Mouse (Mus musculus) gastrocnemius, postnatal 25 days (tissue): ENCODE measurements around the gene St3gal3. TPM values are rescaled to one million over a fixed set of nuclear protein-coding genes. Genes with fewer than 3 reads are reported as not detected.

Experiments
- DNase-seq: peaks from one replicate; pipeline ENCODE4 v3.0.0; 2022
- total RNA-seq, 2 experiments: library from RNA; stranded (reverse); gene quantifications; 1 replicate in 1 of 2; 2 replicates in 1 of 2; pipeline ENCODE4 v1.2.3; 2021

The St3gal3 gene
- total RNA-seq, 2 experiments from 2014 or later, result 65.8 to 74.1 TPM

- no peak for DNase-seq
Measured at GRCm38 (mm10) chr4:118019218-118019617, 115.5 kb downstream of the St3gal3 start.

- DNase-seq, result no peak
Measured at GRCm38 (mm10) chr4:118017021-118017805, 117.5 kb downstream of the St3gal3 start.

DNA sequence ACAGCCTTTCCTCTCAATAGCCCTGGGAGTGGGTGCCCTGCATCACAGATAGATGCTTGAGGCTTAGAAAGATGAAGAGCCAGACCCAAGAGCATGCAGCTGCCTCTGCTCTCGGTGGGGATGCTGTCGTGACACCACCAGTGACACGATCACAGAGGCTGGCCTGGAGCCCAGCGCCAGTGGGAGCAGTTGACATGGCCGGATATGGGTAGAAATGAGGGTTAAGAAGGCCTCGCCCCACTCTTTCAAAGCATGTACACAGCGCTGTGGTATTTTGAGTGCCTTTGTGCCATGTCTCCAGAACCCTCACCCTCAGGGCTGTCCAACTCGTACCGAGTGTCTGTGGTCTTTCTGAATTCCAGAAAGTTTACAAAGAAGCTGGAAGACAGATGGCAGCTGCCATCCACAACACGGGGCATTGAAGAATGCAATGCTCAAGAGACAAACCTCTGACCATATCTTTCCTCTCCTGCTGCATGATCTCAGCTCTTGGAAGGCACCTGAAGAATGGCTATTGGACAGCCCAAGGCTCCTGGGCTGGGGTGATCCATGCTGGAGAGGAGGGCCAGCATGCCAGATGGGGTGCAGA lies 118.3 kb downstream of the St3gal3 start:
- DNase-seq, result no peak

GRCm38 (mm10) chr4:118015636-118016035 lies 119.1 kb downstream of the St3gal3 start:
- DNase-seq, result peak; percentile 65

- no peak for DNase-seq
Measured at GRCm38 (mm10) chr4:118015126-118015525, 119.6 kb downstream of the St3gal3 start.

- DNase-seq, result no peak
Measured at GRCm38 (mm10) chr4:118010661-118011173, 124.0 kb downstream of the St3gal3 start.

DNA sequence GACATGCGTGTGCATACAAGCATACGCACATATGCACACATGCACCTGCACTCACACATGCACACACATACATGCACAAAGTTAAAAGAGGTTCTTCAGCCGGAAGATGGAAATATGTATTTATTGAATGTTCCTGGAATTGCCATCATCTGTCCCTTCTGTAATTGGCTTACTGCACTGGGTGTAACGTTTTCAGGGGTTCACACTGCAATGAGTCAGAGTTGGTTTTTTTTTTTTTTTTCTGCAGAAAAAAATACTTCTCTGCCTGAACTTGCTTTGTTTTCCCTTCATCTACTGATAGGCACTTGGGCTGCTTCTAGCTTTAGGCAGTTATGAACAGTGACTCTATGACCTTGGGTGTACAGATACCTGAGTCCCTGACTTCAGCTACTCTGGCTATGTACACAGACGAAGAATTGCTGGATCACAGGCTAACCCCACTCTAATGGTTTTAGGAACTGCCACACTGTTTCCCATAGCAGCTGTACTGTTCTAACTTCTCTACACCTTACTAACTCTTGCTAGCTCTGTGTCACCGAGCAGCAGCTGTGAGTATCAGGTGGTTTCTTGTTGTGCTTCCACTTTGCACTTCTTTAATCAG lies 126.2 kb downstream of the St3gal3 start:
- no peak for DNase-seq

DNA sequence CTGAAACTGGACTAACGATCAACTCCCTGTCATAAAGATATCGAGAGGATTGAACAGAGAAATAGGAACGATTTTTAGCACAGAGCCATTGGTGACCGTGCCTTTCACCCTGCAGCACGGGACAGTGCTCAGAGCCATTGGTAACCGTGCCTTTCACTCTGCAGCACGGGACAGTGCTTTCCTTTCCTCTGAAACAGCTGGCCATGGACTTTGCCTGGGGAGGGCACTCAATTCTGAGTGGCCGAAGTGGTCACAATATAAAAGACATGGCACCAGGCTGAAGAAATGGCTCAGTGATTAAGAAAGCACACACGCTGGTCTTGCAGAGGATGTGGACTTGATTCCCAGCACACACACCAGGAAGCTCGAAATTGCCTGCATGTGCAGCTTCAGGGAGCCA lies 133.4 kb downstream of the St3gal3 start:
- DNase-seq, result no peak

DNA sequence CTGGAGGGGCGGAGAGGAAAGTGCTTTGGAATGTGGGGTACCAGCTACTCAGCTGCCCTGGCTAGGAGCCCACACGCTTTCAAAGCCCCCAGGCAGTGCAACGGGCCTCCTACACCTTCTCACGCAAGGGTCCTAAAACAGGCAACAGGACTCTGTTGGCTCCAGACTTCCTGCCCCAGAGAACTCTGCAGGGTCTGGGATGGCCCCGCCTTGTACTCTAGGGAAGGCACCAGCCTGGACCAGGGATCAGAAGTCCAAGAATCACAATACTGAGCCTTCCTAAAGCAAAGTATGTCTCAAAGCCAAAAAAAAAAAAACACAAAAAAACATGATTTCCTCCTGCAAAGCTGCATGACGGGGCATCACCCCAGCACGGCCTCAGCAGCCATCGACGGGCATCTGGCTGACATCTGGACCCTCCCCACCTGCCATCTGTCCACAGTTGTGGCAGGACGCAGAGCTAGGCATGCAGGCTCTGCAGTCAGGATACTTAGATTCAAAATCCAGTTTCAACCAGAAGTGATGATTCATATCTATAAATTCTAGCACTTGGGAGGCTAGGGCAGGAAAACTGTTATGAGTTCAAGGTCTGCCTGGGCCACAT lies 134.0 kb downstream of the St3gal3 start:
- no peak for DNase-seq

DNA sequence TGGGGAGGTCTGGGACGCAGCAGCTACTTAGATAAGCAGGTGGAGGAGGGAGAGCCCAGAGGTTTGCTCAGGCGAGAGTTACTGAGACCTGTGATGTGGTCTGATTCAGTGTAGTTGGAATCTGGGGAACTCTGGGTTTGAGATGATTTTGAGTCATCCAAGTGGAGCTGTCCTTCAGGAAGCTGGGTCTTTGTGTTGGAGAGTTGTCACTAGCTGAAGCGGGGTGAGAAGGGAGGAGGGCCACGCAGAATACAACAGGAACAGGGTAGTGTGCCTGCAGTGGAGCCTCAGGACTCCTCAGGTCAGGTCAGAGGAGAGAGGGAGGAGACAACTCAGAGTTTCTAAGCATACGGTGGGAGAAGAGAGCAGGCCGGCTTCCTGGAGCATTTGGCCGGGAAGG lies 134.8 kb downstream of the St3gal3 start:
- no peak for DNase-seq

DNA sequence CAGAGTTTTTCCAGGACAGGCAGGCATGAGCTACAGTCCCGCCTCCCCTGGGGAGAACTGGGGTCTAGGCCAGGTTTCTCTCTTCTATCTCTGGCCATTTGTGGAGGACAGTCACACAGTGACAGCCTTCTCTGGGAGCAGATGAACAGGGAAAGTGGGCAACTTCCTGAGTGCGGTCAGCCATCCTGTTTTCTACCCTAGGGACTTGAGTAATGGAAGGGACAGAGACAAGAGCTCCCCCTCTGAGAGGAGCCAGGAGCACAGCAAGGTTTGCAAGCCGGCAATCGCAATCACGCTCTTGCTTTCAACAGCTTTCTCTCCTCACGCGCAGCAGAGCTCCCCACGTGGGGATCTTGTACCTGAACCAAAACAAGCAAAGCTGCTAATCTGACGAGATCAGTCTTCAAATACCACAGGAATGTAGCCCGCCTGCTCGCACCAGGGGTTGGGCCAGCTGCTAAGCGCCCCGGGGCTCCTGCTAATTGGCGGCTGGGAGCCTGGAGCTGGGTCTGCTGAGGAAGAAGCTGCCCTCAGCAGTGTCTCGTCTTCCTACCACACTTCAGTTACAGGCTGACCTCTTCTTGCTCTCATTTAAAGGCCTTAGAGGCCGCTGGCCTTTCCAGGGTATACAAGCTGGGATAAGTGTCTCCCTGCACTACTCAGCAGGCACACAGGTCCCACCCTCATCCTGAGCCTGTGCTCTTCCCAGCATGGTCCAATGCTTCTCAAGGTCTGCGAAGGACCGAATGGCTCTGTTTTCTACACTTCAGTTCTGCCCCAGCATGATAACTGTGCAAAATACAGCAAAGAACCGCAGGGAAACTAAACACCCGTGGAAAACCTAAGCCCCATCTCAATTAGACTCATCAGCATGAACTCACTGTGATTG lies 137.1 kb downstream of the St3gal3 start:
- DNase-seq, result peak; percentile 42

DNA sequence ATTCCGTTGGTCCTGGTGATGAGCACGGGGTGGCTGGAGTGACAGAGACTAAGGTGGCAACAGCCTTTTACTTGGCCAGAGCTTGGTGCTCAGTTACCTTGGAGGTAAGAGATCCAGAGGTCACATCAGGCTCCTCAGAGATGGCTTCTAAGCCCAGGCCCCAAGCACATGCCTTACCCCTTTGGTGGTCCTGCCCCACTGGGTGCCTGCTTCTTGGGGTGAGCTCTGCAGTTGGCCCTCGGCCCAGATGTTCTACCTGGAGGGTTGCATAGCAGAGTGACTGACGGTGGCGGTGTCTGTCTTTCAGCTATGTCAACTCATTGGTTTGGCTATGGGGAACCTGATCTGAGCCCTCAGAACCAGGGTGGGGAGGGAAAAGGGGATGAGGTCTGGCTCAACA lies 138.0 kb downstream of the St3gal3 start:
- no peak for DNase-seq

- DNase-seq, result no peak
Measured at GRCm38 (mm10) chr4:117995461-117995860, 139.3 kb downstream of the St3gal3 start.

DNA sequence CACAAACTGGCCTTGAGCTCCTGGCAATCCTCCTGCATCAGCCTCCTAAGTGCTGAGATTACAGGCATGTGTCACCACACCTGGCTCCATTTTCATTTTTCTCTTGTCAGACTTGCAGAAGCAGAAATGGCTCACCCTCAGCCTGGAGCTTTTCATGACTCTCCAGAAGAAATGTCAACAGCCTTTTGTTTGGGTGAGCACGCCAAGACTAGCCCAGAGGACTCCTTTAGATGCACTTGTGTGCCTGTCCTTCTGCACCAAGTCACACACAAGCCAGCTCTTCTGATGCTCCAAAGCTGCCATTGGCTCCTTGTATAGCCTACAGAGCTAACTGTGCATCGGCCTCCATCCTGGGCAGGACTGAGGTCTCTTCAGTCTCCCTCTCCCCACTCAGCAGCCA lies 141.3 kb downstream of the St3gal3 start:
- no peak for DNase-seq

- DNase-seq, result no peak
Measured at GRCm38 (mm10) chr4:117992872-117993271, 141.8 kb downstream of the St3gal3 start.

GRCm38 (mm10) chr4:117992036-117992435 lies 142.7 kb downstream of the St3gal3 start:
- DNase-seq, result no peak

- peak; percentile 42 for DNase-seq
Measured at GRCm38 (mm10) chr4:117991055-117991627, 143.6 kb downstream of the St3gal3 start.

DNA sequence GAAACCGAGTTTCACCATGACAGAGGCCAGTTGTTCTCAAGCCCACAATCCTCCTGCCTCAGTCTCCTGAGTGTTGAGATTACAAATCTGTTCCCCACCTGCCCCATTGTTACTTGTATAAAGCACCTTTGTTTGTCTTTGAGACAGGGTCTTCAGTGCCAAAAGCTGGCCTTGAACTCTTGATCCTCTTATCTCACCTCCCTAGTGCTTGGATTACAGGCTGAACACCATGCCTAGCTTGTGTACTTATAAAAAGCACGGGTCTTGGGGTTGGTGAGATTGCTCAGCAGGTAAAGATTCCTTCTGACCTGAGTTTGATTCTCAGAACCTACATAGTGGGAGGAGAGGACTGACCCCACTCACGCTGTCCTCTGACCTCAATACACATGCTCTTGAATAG lies 144.1 kb downstream of the St3gal3 start:
- no peak for DNase-seq

DNA sequence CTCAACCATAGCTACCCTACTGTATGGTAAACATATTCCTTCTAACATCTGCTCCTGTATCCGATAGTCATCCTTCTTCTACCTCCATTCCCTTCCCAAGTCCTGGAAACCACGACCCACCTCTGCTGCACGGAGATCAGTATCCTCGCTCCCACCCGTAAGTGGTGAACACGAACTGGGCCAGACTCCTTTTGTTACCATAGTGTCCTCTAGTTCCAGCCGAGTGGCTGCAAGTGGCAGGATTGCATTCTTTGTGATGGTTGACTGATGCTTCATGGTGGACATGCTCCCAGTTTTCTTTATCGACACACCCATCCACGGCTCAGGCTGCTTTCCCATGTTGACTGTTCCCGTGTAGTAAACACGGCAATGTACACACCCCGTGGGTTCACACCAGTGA lies 144.9 kb downstream of the St3gal3 start:
- no peak for DNase-seq

- no peak for DNase-seq
Measured at GRCm38 (mm10) chr4:117986766-117987165, 147.9 kb downstream of the St3gal3 start.

DNA sequence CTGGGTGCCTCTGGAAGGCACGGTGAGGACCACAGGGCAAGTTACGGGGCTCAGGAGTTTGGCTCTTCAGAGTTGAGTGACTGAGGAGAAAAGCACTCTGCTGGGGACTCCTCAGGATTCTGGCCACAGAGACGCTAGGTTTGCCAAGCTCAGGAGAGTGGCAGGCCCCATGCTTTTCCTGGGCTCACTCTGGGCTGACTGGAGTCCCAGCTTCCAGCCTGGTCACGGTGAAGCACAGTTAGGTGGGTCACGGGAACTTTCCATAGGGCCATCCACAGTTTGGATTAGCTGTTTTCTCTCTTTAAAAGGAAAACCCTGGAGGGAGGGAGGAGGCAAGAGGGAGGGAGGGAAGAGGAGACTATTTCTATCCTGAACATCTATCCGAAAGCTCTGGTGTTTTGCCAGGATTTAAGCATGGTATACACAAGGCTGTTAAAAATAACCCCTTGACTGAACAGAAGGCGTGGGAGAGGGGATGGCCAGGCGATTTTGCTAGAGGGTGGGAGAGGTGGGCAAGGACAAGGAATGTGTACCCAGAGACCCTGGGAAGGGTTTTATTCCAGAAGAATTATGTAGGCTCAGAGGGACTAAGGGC lies 149.6 kb downstream of the St3gal3 start:
- DNase-seq, result no peak
